Mouse (Mus musculus) kidney, embryonic 16.5 days (tissue): ENCODE measurements around the gene Ldb1. TPM values are rescaled to one million over a fixed set of nuclear protein-coding genes. Genes with fewer than 3 reads are reported as not detected.

Source experiments
- ATAC-seq: fragments of 200-750 bp; cut with Nextera tagmentation; 2 replicates; pipeline ENCODE4 v1.8.0; 2017; ENCODE audit warnings: moderate TSS enrichment; ENCODE audit not compliant: low FRiP score, low TSS enrichment
- H3K27ac ChIP-seq: fragments of 300-500 bp; sonication (generic); 2 replicates; pipeline ENCODE4 v1.5.1; 2014; ENCODE audit warnings: low read length
- H3K27me3 ChIP-seq: fragments of 300-500 bp; sonication (generic); 2 replicates; pipeline ENCODE4 v1.6.1; 2014; ENCODE audit warnings: low read length, control low read depth, mixed read lengths; ENCODE audit not compliant: insufficient read depth
- H3K36me3 ChIP-seq: fragments of 300-500 bp; sonication (generic); 2 replicates; pipeline ENCODE4 v1.6.1; 2014; ENCODE audit warnings: low read length, control low read depth, mixed read lengths; ENCODE audit not compliant: insufficient read depth
- H3K4me1 ChIP-seq: fragments of 300-500 bp; sonication (generic); 2 replicates; pipeline ENCODE4 v1.6.1; 2014; ENCODE audit warnings: low read length, control low read depth, mixed read lengths; ENCODE audit not compliant: insufficient read depth
- H3K4me2 ChIP-seq: fragments of 300-500 bp; sonication (generic); replicated peaks from 2 replicates; pipeline ENCODE4 v1.6.1; 2014; ENCODE audit warnings: low read depth, low read length
- H3K4me3 ChIP-seq: fragments of 300-500 bp; sonication (generic); 2 replicates; pipeline ENCODE4 v1.5.1; 2014; ENCODE audit warnings: mild to moderate bottlenecking, low read length
- H3K9ac ChIP-seq: fragments of 300-500 bp; sonication (generic); replicated peaks from 2 replicates; pipeline ENCODE4 v1.6.1; 2014; ENCODE audit warnings: low read length
- H3K9me3 ChIP-seq: fragments of 300-500 bp; sonication (generic); 2 replicates; pipeline ENCODE4 v1.6.1; 2016; ENCODE audit warnings: low read length, control low read depth
- WGBS: fragments of 180-500 bp; shearing (Covaris S2); extraction: QIAGEN DNeasy Blood & Tissue Kit; methylation state at CpG from one replicate; pipeline ENCODE4 v1.1.7; 2014; 5-methylcytosine and 5-hydroxymethylcytosine counted together
- polyA plus RNA-seq: library from polyadenylated mRNA; unstranded; fragments of >200 nt; fragmentation: Nextera tagmentation; extraction: Ambion mirVana; gene quantifications from 2 replicates; pipeline ENCODE4 v1.2.1, GENCODE M21; 2015

Ldb1 gene
- 57.0 and 88.2 TPM in 2 replicates for polyA plus RNA-seq

DNA sequence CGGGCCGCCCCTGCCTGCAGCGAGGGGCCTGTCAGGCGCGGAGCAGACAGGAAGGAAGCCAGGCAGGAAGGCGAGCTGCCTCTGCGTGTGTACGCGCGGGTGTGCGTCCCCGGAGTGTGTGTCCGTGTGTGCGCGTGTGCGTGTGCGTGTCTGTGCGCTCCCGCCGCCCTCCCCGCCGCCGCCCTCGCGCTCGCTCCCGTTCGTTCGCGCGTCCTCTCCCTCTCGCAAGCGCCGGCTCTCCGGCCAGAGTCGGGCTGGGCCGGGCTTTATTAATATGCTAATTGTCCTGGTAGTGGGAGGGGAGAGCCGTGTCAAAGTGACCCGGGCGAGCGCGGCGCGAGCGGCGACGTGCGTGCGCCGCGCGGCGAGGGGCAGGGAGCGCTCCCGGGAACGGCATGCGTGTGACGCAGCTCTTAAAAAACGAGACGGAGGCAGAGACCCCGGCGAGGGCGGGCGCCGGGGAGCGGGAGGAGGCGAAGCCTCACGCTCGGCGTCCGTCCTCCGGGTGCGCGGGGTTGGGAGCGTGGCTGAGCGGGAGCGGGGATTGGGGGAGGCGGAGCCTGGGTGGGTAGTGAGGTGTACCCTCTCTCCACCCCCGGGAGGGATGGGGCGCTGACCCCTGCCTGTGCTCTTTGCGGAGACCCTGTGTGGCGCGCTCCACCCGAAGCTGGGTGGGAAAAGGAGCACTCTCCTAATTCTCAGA is at the start of gene Ldb1:
Gene Ldb1, minus strand, starts transcription at position 222 of the 703 bp plus-strand sequence.
- no peaks in the 10 kb centered on the region for H3K9me3 ChIP-seq
- peak within 1 kb of the TSS; percentile 98 for H3K27ac ChIP-seq
- no peaks in the 10 kb centered on the region for H3K27me3 ChIP-seq
- H3K36me3 ChIP-seq, result no peaks in the 10 kb centered on the region
- peak within 1 kb of the TSS; percentile 93 for H3K4me2 ChIP-seq
- H3K4me1 ChIP-seq, result peaks cover 60% of the 10 kb centered on the region
- H3K9ac ChIP-seq, result peak within 1 kb of the TSS; percentile 98
- ATAC-seq, result peak; percentile 75
- WGBS, result under 1% methylated on average over 65 of the region's 84 CpGs
- peak within 1 kb of the TSS; percentile 99 for H3K4me3 ChIP-seq

DNA sequence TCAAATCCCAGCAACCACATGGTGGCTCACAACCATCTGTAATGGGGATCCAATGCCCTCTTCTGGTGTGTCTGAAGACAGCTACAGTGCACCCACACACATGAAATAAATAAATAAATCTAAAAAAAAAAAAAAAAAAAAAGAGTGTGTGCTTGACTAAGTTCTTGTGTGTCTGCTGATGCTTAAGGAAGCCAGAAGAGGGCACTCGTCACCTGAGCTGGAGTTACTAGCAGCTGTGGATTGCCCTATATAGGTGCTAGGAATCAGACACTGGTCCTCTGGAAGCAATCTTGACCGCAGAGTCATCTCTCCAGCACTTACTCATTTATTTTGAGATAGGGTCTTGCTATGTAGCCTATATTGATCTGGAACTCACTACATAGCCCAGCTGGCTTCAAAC is 49.1 kb upstream of the Ldb1 start:
- no peak overlapping the region for H3K27ac ChIP-seq
- H3K4me2 ChIP-seq, result no peak overlapping the region
- no peaks in the 10 kb centered on the region for H3K4me1 ChIP-seq
- ATAC-seq, result no peak
- H3K36me3 ChIP-seq, result no peaks in the 10 kb centered on the region
- no peak overlapping the region for H3K9ac ChIP-seq
- no peak overlapping the region for H3K4me3 ChIP-seq
- WGBS, result 89% methylated on average over 2 of the region's 2 CpGs
- no peaks in the 10 kb centered on the region for H3K27me3 ChIP-seq
- peaks cover 3% of the 10 kb centered on the region; the same call in 1 of the 2 replicates for H3K9me3 ChIP-seq

DNA sequence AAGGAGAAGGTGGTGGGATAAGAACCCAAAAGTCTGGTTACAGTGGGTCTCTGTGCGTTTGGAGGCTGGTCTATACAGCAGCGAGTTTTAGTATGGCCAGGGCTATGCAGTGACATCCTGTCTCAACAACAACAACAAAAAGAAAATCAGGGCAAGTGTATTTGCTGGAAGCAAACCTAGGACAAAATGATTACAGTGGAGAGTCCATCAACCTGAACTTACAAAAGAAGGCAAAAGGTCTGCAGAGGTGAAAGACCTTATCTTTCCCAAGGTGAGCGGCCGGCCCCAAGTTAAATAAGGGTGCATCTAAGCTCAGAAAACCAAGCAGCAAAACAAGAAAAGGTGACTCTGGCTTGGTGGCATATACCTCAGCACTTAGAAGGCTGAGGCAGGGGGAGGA is 46.6 kb upstream of the Ldb1 start:
- no peak overlapping the region for H3K27ac ChIP-seq
- H3K4me1 ChIP-seq, result no peaks in the 10 kb centered on the region
- H3K9ac ChIP-seq, result no peak overlapping the region
- no peaks in the 10 kb centered on the region for H3K27me3 ChIP-seq
- H3K4me3 ChIP-seq, result no peak overlapping the region
- H3K9me3 ChIP-seq, result peaks cover 3% of the 10 kb centered on the region; the same call in 1 of the 2 replicates
- H3K36me3 ChIP-seq, result no peaks in the 10 kb centered on the region
- no peak overlapping the region for H3K4me2 ChIP-seq
- no peak for ATAC-seq
- whole genome bisulfite sequencing, result 87% methylated on average over 4 of the region's 4 CpGs

DNA sequence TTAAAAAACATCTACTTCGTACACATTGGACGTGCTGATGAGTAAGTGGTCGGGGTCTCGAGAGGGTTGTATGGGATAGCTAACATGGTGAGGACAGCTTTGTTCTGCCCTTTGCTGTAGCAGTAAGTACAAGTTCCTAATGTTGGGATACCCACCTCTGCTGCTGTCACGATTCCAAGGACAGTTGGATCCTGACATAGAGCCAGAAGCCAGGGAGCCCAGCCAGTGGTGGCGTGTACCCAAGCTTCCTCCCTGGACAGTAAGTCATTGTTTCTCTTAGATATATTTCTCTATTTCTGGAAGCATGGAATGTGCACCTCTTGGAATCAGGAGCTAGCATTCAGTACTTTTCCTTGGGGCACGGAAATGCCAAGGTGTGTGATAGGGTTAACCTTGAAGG is 42.9 kb upstream of the Ldb1 start:
- WGBS, result 81% methylated on average over 7 of the region's 7 CpGs
- Histone ChIP-seq H3K27me3 (no peaks in the 10 kb centered on the region), H3K9me3 (no peaks in the 10 kb centered on the region), H3K27ac (no peak overlapping the region), H3K4me2 (no peak overlapping the region), H3K4me3 (no peak overlapping the region), H3K36me3 (peaks cover 27% of the 10 kb centered on the region), H3K4me1 (no peaks in the 10 kb centered on the region), H3K9ac (no peak overlapping the region)
- no peak for ATAC-seq

DNA sequence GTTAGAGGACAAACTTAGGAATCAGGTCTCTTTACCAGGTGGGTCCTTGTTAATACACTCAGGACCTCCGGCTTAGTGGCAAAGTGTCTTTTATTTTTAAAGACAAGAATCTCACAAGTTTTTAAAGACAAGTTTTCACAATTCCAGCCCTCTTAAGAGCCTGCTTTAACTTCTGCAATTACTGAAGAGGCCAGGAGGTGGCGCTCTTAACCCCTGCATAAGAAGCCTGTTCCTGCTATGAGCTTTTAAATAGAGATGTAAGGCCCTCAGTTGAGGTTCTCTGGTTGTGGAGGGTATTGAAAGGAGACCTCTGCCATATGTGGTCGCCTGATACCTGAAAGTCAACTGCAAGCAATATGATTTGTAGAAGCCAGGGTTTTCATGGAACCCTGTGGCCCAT is 41.3 kb upstream of the Ldb1 start:
- Histone ChIP-seq H3K9me3 (no peaks in the 10 kb centered on the region), H3K9ac (no peak overlapping the region), H3K36me3 (peaks cover 41% of the 10 kb centered on the region), H3K4me3 (no peak overlapping the region), H3K4me1 (no peaks in the 10 kb centered on the region), H3K27ac (no peak overlapping the region), H3K27me3 (no peaks in the 10 kb centered on the region), H3K4me2 (no peak overlapping the region)
- WGBS, result 57% methylated on average over 3 of the region's 3 CpGs
- no peak for ATAC-seq

DNA sequence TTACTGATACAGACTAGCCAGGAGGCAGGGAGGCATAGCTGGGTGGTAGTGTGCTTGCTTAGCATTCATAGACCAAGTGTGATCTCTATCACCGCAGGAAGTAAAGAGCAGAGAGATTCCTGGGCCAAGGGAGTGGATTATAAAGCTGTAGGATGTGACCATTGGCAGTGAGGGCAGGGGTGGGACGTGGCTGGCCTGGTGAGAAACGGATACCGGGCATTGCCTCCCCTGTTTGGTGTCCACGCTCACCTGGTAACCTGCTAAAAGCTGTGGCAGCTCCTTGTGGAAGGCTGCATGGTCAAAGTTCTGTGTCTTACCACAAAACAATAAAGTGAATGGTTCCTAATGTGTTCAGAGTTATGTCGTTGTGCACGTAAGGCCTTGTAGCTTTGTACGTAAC is 40.2 kb upstream of the Ldb1 start:
- Histone ChIP-seq H3K9me3 (no peaks in the 10 kb centered on the region), H3K9ac (no peak overlapping the region), H3K4me3 (no peak overlapping the region), H3K4me2 (no peak overlapping the region), H3K27me3 (no peaks in the 10 kb centered on the region), H3K27ac (no peak overlapping the region), H3K4me1 (no peaks in the 10 kb centered on the region), H3K36me3 (peaks cover 53% of the 10 kb centered on the region)
- WGBS, result 95% methylated on average over 8 of the region's 8 CpGs
- ATAC-seq, result no peak

DNA sequence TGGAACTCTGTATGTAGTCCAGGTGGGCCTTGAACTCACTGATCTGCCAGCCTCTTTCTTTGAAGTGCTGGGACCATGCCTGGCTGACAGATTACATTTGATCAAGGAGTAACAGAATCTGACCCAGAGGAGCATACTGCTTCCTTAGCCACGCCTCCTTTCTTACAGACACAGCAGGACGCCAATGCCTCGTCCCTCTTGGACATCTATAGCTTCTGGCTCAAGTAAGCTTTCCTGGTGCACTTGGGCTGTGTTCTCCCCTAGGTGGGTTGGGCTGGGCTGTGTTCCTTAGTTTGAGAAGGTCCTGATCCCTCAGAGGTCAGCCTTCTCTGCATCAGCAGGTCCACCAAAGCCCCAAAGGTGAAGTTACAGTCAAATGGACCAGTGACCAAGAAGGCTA is 33.5 kb upstream of the Ldb1 start:
- H3K27me3 ChIP-seq, result no peaks in the 10 kb centered on the region
- no peak for ATAC-seq
- H3K36me3 ChIP-seq, result peaks cover 52% of the 10 kb centered on the region
- H3K4me2 ChIP-seq, result no peak overlapping the region
- H3K4me1 ChIP-seq, result peaks cover 14% of the 10 kb centered on the region
- WGBS, result 70% methylated on average over 3 of the region's 3 CpGs
- no peaks in the 10 kb centered on the region for H3K9me3 ChIP-seq
- no peak overlapping the region for H3K27ac ChIP-seq
- no peak overlapping the region for H3K9ac ChIP-seq
- H3K4me3 ChIP-seq, result no peak overlapping the region

DNA sequence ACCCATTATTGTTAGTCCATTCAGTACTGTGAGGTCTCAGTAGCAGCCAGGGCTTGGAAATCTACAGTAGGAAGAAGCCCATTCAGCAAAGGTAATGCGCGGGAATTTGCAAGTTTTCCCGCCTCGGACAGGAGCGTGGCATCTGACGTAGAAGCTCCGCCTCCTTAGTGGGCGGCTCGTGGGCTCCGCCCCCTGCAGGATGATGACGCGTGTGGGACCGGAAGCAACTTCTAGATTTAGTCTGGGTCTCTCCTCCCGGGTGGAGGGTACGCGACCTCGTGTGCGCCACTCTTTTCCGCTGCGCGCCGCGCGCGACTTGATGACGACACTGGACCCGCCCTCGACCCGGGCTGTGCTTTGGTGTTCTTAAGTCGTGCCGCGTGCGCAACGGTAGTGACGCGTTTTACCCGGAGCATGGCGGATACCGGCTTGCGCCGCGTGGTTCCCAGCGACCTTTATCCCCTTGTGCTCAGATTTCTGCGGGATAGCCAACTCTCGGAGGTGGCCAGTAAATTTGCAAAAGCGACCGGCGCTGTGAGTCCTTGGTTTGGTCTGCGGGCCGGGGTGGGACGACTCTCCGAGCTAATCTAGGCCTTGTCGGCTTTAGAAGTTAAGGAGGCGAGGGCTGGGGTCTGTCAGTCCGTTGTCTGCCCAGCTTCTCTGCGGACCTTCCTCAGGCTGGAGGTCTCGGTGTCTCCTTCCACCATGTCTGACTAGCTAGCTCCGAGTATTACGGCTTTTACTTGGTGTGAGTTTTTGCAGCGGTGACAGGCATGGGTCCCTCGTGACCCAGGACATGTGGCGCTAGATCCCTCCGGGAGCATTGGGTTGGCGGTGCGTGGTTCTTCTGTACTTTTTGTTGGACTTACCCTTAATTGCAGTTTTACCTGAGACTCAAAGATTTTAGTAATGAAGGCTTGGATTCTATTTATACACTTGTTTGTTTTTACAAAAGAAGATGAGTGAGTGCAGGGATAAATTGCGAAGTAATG is 30.9 kb upstream of the Ldb1 start, which contains the start of gene Nolc1:
Gene Nolc1, plus strand, starts transcription at position 248 of the 992 bp plus-strand sequence.
- ATAC-seq, result peak; percentile 97
- Histone ChIP-seq H3K4me3 (peak within 1 kb of the TSS; percentile 90), H3K27me3 (no peaks in the 10 kb centered on the region), H3K9ac (peak within 1 kb of the TSS; percentile 86), H3K27ac (peak within 1 kb of the TSS; percentile 85), H3K9me3 (no peaks in the 10 kb centered on the region), H3K36me3 (peaks cover 48% of the 10 kb centered on the region), H3K4me2 (peak within 1 kb of the TSS; percentile 81), H3K4me1 (peaks cover 14% of the 10 kb centered on the region)
- WGBS, result under 1% methylated on average over 66 of the region's 66 CpGs

DNA sequence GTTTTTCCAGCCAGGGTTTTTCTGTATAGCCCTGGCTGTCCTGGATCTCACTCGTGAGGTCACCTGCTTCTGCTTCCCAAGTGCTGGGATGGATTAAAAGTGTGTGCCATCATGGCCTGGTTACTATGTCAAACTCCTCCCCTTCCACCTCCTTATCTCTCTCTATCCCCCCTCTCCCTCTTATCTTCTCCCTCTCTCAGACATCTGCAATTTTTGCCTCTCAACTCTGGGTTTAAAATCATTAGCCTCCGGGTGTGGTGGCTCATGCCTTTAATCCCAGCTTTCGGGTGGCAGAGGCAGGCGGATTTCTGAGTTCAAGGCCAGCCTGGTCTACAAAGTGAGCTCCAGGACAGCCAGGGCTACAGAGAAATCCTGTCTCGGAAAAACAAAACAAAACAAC is 29.3 kb upstream of the Ldb1 start:
- no peak for ATAC-seq
- Histone ChIP-seq H3K4me3 (no peak overlapping the region), H3K27ac (no peak overlapping the region), H3K9me3 (no peaks in the 10 kb centered on the region), H3K36me3 (peaks cover 38% of the 10 kb centered on the region), H3K4me1 (peaks cover 14% of the 10 kb centered on the region), H3K4me2 (no peak overlapping the region), H3K27me3 (no peaks in the 10 kb centered on the region), H3K9ac (no peak overlapping the region)
- WGBS, result 89% methylated on average over 5 of the region's 5 CpGs
